25 mouse cellular contexts compared by ENCODE assay signal in the genomic region with DNA sequence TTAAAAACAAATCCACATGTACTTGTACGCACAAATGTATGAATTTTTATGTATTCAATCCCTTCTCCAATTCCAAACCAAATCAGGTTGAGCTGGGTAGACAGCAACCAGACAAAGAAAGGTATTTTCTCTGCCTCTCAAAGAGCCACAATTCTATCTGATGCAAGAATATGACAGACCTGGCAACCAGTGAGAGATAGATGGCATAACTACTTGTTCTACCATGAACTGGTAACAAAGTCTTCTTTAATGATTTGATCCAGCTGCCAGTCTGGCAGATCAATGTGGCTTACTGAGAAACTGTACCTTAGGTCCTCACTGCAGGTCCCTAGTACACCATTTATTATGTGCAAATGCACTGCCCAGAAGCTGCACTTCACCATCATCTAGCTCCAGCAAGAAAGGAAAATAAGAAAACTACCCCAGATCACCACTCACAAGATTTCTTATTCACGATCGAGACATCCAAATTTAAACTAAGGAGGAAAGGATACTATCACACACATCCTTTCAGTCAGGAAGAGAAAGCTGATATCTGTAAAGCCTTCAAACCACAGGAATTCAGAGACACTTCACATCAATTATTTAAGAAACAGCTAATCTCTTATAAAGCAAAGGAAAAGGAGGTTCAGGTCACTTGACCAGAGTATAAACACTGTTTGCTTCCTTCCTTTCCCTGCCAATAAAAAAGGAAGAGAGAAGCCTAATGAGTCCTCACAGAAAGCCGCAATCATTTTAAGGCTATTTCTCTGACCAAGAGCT. TPM values are rescaled to one million over a fixed set of nuclear protein-coding genes. Genes with fewer than 3 reads are reported as not detected.
DNase-seq lines count a peak whose midpoint lies in the region; ATAC-seq and TF ChIP-seq lines count a peak whose summit lies in the region.
"Had no signal": no experiment of that assay in that cellular context is flagged by ENCODE, and none has a peak within 500 bp of the region (broad histone marks: within the 10 kb centered on the region; RNA-seq: fewer than 3 reads in every experiment).

No protein-coding gene starts in this region.

- peak overlapping the region; percentile 31; the same call in 1 of the 2 replicates for H3K27ac ChIP-seq in gastrocnemius, adult 2 months
- H3K27ac ChIP-seq in liver, postnatal 0 days (ENCODE audit: low read depth): no peak overlapping the region
- H3K27ac ChIP-seq in macrophage: peak overlapping the region; percentile 47
- H3K27ac ChIP-seq: embryonic facial prominence, embryonic 15.5 days; forebrain, embryonic 10.5 days; hindbrain, embryonic 10.5 days; intestine, embryonic 15.5 days; left cerebral cortex, adult 2 months; limb, embryonic 15.5 days; neural tube, embryonic 15.5 days had no signal

- H3K4me3 ChIP-seq in gastrocnemius, adult 2 months: no peak overlapping the region
- H3K4me3 ChIP-seq in liver, postnatal 0 days (ENCODE audit: low read depth, low read length): no peak overlapping the region
- no peak overlapping the region for H3K4me3 ChIP-seq in macrophage (ENCODE audit: inconsistent target)
- H3K4me3 ChIP-seq: embryonic facial prominence, embryonic 15.5 days; forebrain, embryonic 10.5 days; hindbrain, embryonic 10.5 days; intestine, embryonic 15.5 days; left cerebral cortex, adult 2 months; limb, embryonic 15.5 days; neural tube, embryonic 15.5 days had no signal

- no peak overlapping the region for H3K9ac ChIP-seq in liver, postnatal 0 days (replicated peaks)
- H3K9ac ChIP-seq: embryonic facial prominence, embryonic 15.5 days; forebrain, postnatal 0 days; intestine, embryonic 15.5 days; limb, embryonic 15.5 days; neural tube, embryonic 15.5 days had no signal

- H3K27me3 ChIP-seq in liver, postnatal 0 days (ENCODE audit: insufficient read depth, low read length): no peaks in the 10 kb centered on the region
- H3K27me3 ChIP-seq: embryonic facial prominence, embryonic 15.5 days; intestine, embryonic 15.5 days; limb, embryonic 15.5 days; neural tube, embryonic 15.5 days had no signal

- peak; percentile 27; the same call in 1 of the 2 replicates for ATAC-seq in liver, postnatal 0 days
- ATAC-seq: forebrain, postnatal 0 days; hindbrain, embryonic 16.5 days; intestine, embryonic 15.5 days had no signal

- no peaks in the 10 kb centered on the region for H3K36me3 ChIP-seq in liver, postnatal 0 days (replicated peaks; ENCODE audit: insufficient read depth, low read length)
- no peaks in the 10 kb centered on the region for H3K36me3 ChIP-seq in macrophage (ENCODE audit: inconsistent target)
- H3K36me3 ChIP-seq: embryonic facial prominence, embryonic 15.5 days; forebrain, embryonic 10.5 days; hindbrain, embryonic 10.5 days; intestine, embryonic 15.5 days; limb, embryonic 15.5 days; neural tube, embryonic 15.5 days had no signal

- TF ChIP-seq EP300 in liver, postnatal 0 days (IDR thresholded peaks at IDR 0.05; ENCODE audit: low read depth): no peak

- peaks cover 29% of the 10 kb centered on the region for H3K4me1 ChIP-seq in liver, postnatal 0 days (ENCODE audit: insufficient read depth)

- no peak for TF ChIP-seq CTCF in gastrocnemius, adult 2 months (IDR thresholded peaks at IDR 0.05)
- TF ChIP-seq CTCF in liver, postnatal 0 days (IDR thresholded peaks at IDR 0.05; ENCODE audit: low read depth): no peak

- H3K4me2 ChIP-seq in liver, postnatal 0 days (ENCODE audit: low read depth, low read length): no peak overlapping the region
- H3K4me2 ChIP-seq: embryonic facial prominence, embryonic 15.5 days; intestine, embryonic 15.5 days; limb, embryonic 15.5 days; midbrain, embryonic 11.5 days; neural tube, embryonic 15.5 days had no signal

- 45% methylated on average over 4 of the region's 4 CpGs for WGBS in liver, postnatal 0 days (ENCODE audit: insufficient replicate concordance)
- 42% methylated on average over 4 of the region's 4 CpGs for WGBS in macrophage (ENCODE audit: missing documents)

- intact Hi-C loops in gastrocnemius, adult 2 months (cut with DNase I): no loop called here
- intact Hi-C loops in gastrocnemius, postnatal 14 days (cut with DNase I; ENCODE audit: low total_unique reads): no loop called here

- H3K79me2 ChIP-seq in macrophage (ENCODE audit: inconsistent target): peaks cover 100% of the 10 kb centered on the region

- H3K9me3 ChIP-seq in liver, postnatal 0 days (ENCODE audit: low read length): no peaks in the 10 kb centered on the region
- H3K9me3 ChIP-seq: embryonic facial prominence, embryonic 15.5 days; forebrain, embryonic 10.5 days; hindbrain, embryonic 10.5 days; intestine, embryonic 15.5 days; limb, embryonic 15.5 days; neural tube, embryonic 15.5 days had no signal

- DNase-seq in gastrocnemius, adult 2 months: no peak
- no peak for DNase-seq in gastrocnemius, postnatal 14 days
- DNase-seq in liver, postnatal 0 days: no peak
- no peak for DNase-seq in liver
- peak; percentile 65 for DNase-seq in MN1 (ENCODE audit: low spot score)
- no peak for DNase-seq in adrenal gland, postnatal 10 days
- DNase-seq in cerebellum, adult 8-10 months: no peak
- DNase-seq: adrenal gland, adult 8-10 months; cerebellum, adult 9-10 months; forebrain, postnatal 0 days; kidney, adult 8-10 months; kidney, postnatal 4 days; left cerebral cortex, postnatal 4 days; lung, adult 18-20 months; right cerebral cortex, adult 18-20 months had no signal

RNA-seq across cellular contexts. Expression of gene Ubl3, which starts 16.7 kb away (rescaled TPM):
- total RNA-seq in gastrocnemius, adult 2 months (2021): 100 to 1,000 TPM; 140 to 141 TPM
- 10 to 100 TPM; 79.5 to 82.3 TPM for total RNA-seq in gastrocnemius, postnatal 14 days (2021)
- 37.0 and 39.4 TPM in 2 replicates for polyA plus RNA-seq in liver, postnatal 0 days (2015; fragmentation: Nextera tagmentation; extraction: Ambion mirVana)
- 100 to 1,000 TPM in 25 of 26 experiments, 10 to 100 TPM in 1; 70.4 to 545 (median 156) TPM for total RNA-seq in macrophage (2018; cell fraction: chromatin; rRNA removed)
- 100 to 1,000 TPM; 155 to 296 (median 210) TPM for total RNA-seq in macrophage (2018; cell fraction: cytosol; rRNA removed)
- 100 to 1,000 TPM; 120 to 291 (median 146) TPM for total RNA-seq in macrophage (2018; cell fraction: nucleus; rRNA removed)
- 131 to 179 TPM (median 142 TPM) in 3 replicates for polyA plus RNA-seq in macrophage (2018)
- 100 to 1,000 TPM; 109 to 119 TPM for total RNA-seq in adrenal gland, postnatal 10 days (2021)
